Mouse (Mus musculus) leukemia stem cell, adult 10-12 weeks (primary cell): ENCODE data around the gene Olfr57. TPM values are rescaled to one million over a fixed set of nuclear protein-coding genes. Genes with fewer than 3 reads are reported as not detected.

Source experiments
- polyA plus RNA-seq: library from polyadenylated mRNA; stranded (reverse); fragments of >175 nt; gene quantifications from 2 replicates; pipeline ENCODE4 v1.2.3, GENCODE M21; 2012; ENCODE audit warnings: low replicate concordance

Gene Olfr57
- not detected in 2 replicates for polyA plus RNA-seq

GRCm38 (mm10) chr10:79028441-79028840, at the start of gene Olfr57:
Gene Olfr57 (plus strand): TSS chr10:79028741.

GRCm38 (mm10) chr10:78980750-78981149, 47.8 kb upstream of the Olfr57 start, which contains the start of gene Olfr1352:
Gene Olfr1352 (plus strand): TSS chr10:78981050.

GRCm38 (mm10) chr10:79012172-79012571, 16.4 kb upstream of the Olfr57 start, which contains the start of gene Olfr1351:
Gene Olfr1351 (plus strand): TSS chr10:79012472.

Other genes starting within 250 kb of the Olfr57 start
- not detected in 2 replicates for gene Slc1a6, start 248.2 kb upstream of the Olfr57 start, polyA plus RNA-seq
- gene Olfr1356, start 176.6 kb upstream of the Olfr57 start, polyA plus RNA-seq, result not detected in 2 replicates
- not detected in 2 replicates for gene Olfr1355, start 153.2 kb upstream of the Olfr57 start, polyA plus RNA-seq
- gene Olfr1354, start 115.6 kb upstream of the Olfr57 start, polyA plus RNA-seq, result not detected in 2 replicates
- gene Olfr8, start 78.1 kb upstream of the Olfr57 start, polyA plus RNA-seq, result not detected in 2 replicates
- gene Olfr1353, start 65.4 kb upstream of the Olfr57 start, polyA plus RNA-seq, result not detected in 2 replicates
- gene Olfr1352, start 47.7 kb upstream of the Olfr57 start, polyA plus RNA-seq, result not detected in 2 replicates
- gene Olfr1351, start 16.3 kb upstream of the Olfr57 start, polyA plus RNA-seq, result not detected in 2 replicates
- gene 2610008E11Rik, start 68.9 kb downstream of the Olfr57 start, polyA plus RNA-seq, result 0.71 and 1.3 TPM in 2 replicates
- gene Vmn2r80, start 120.0 kb downstream of the Olfr57 start, polyA plus RNA-seq, result not detected in 2 replicates
- gene Vmn2r81, start 219.0 kb downstream of the Olfr57 start, polyA plus RNA-seq, result not detected in 2 replicates